Mouse (Mus musculus) midbrain, embryonic 11.5 days (tissue): ENCODE measurements around the gene Sars2. TPM values are rescaled to one million over a fixed set of nuclear protein-coding genes. Genes with fewer than 3 reads are reported as not detected.
A peak's percentile ranks its signal among the peaks of the same experiment; 100 is the strongest.

Experiments
- ATAC-seq: fragments of 200-750 bp; cut with Nextera tagmentation; 2 replicates; pipeline ENCODE4 v1.8.0; 2017; ENCODE audit warnings: moderate TSS enrichment, moderate library complexity; ENCODE audit not compliant: low FRiP score
- DNase-seq: peaks from one replicate; pipeline ENCODE4 v3.0.0; 2015; ENCODE audit warnings: low spot score; ENCODE audit errors: missing footprints
- H3K27ac ChIP-seq: fragments of 300-500 bp; sonication (generic); 2 replicates; pipeline ENCODE4 v1.5.1; 2014; ENCODE audit warnings: low read depth, low read length
- H3K27me3 ChIP-seq: fragments of 300-500 bp; sonication (generic); 2 replicates; pipeline ENCODE4 v1.6.1; 2014; ENCODE audit warnings: mild to moderate bottlenecking, low read length, moderate library complexity, mixed read lengths; ENCODE audit not compliant: control insufficient read depth, insufficient read depth
- H3K36me3 ChIP-seq: fragments of 300-500 bp; sonication (generic); 2 replicates; pipeline ENCODE4 v1.6.1; 2014; ENCODE audit warnings: mild to moderate bottlenecking, low read length, moderate library complexity, mixed read lengths; ENCODE audit not compliant: control insufficient read depth, insufficient read depth
- H3K4me1 ChIP-seq: fragments of 300-500 bp; sonication (generic); 2 replicates; pipeline ENCODE4 v1.6.1; 2014; ENCODE audit warnings: low read length; ENCODE audit not compliant: control insufficient read depth, insufficient read depth
- H3K4me2 ChIP-seq: fragments of 300-500 bp; sonication (generic); 2 replicates; pipeline ENCODE4 v1.6.1; 2014; ENCODE audit warnings: mild to moderate bottlenecking, moderate library complexity
- H3K4me3 ChIP-seq: fragments of 300-500 bp; sonication (generic); 2 replicates; pipeline ENCODE4 v1.5.1; 2014; ENCODE audit warnings: low read depth, low read length
- H3K9ac ChIP-seq: fragments of 300-500 bp; sonication (generic); 2 replicates; pipeline ENCODE4 v1.6.1; 2014; ENCODE audit warnings: low read length
- H3K9me3 ChIP-seq: fragments of 300-500 bp; sonication (generic); 2 replicates; pipeline ENCODE4 v1.6.1; 2016; ENCODE audit warnings: low read length; ENCODE audit not compliant: control insufficient read depth
- WGBS: fragments of 180-500 bp; shearing (Covaris S2); extraction: QIAGEN DNeasy Blood & Tissue Kit; methylation state at CpG from one replicate; pipeline ENCODE4 v1.1.7; 2014; 5-methylcytosine and 5-hydroxymethylcytosine counted together
- polyA plus RNA-seq: library from polyadenylated mRNA; unstranded; fragments of >200 nt; fragmentation: Nextera tagmentation; extraction: Ambion mirVana; gene quantifications from 2 replicates; pipeline ENCODE4 v1.2.1, GENCODE M21; 2014

Gene Sars2
- polyA plus RNA-seq, 1 experiment from 2014 or later: 27.7 TPM

- H3K4me2 ChIP-seq: no peak overlapping the region
- H3K9me3 ChIP-seq: no peaks in the 10 kb centered on the region
- H3K36me3 ChIP-seq: no peaks in the 10 kb centered on the region
- H3K27me3 ChIP-seq: no peaks in the 10 kb centered on the region
- DNase-seq (no peak), ATAC-seq (no peak)
- no peak overlapping the region for H3K9ac ChIP-seq
- H3K27ac ChIP-seq: no peak overlapping the region
- H3K4me3 ChIP-seq: no peak overlapping the region
- WGBS: 80% methylated on average over 9 of the region's 9 CpGs
- no peaks in the 10 kb centered on the region for H3K4me1 ChIP-seq
Observed at GRCm38 (mm10) chr7:28702601-28703143, 39.1 kb upstream of the Sars2 start.

GRCm38 (mm10) chr7:28709454-28709853 lies 32.3 kb upstream of the Sars2 start:
- Histone ChIP-seq H3K27ac (no peak overlapping the region), H3K4me1 (no peaks in the 10 kb centered on the region), H3K4me2 (no peak overlapping the region), H3K36me3 (no peaks in the 10 kb centered on the region), H3K27me3 (no peaks in the 10 kb centered on the region), H3K4me3 (no peak overlapping the region), H3K9ac (no peak overlapping the region), H3K9me3 (no peaks in the 10 kb centered on the region)
- DNase-seq (no peak), ATAC-seq (no peak)

GRCm38 (mm10) chr7:28710962-28711361 lies 30.8 kb upstream of the Sars2 start:
- H3K4me2 ChIP-seq: no peak overlapping the region
- H3K36me3 ChIP-seq: no peaks in the 10 kb centered on the region
- no peaks in the 10 kb centered on the region for H3K4me1 ChIP-seq
- no peaks in the 10 kb centered on the region for H3K27me3 ChIP-seq
- no peak for ATAC-seq
- DNase-seq: no peak
- H3K4me3 ChIP-seq: no peak overlapping the region
- no peak overlapping the region for H3K9ac ChIP-seq
- no peaks in the 10 kb centered on the region for H3K9me3 ChIP-seq
- no peak overlapping the region for H3K27ac ChIP-seq
- WGBS: 67% methylated on average over 3 of the region's 3 CpGs

- Histone ChIP-seq H3K27me3 (no peaks in the 10 kb centered on the region; the same call in 1 of the 2 replicates), H3K27ac (no peak overlapping the region), H3K9me3 (no peaks in the 10 kb centered on the region), H3K36me3 (no peaks in the 10 kb centered on the region), H3K4me3 (no peak overlapping the region), H3K9ac (no peak overlapping the region), H3K4me2 (no peak overlapping the region), H3K4me1 (no peaks in the 10 kb centered on the region)
- peak; percentile 72 for DNase-seq
- WGBS: 83% methylated on average over 5 of the region's 5 CpGs
- no peak for ATAC-seq
Observed at GRCm38 (mm10) chr7:28714667-28715066, 27.1 kb upstream of the Sars2 start.

GRCm38 (mm10) chr7:28715598-28715997 lies 26.2 kb upstream of the Sars2 start:
- no peak overlapping the region for H3K27ac ChIP-seq
- H3K36me3 ChIP-seq: no peaks in the 10 kb centered on the region
- ATAC-seq (no peak), DNase-seq (no peak)
- 98% methylated on average over 2 of the region's 2 CpGs for WGBS
- H3K9me3 ChIP-seq: no peaks in the 10 kb centered on the region
- H3K4me3 ChIP-seq: no peak overlapping the region
- H3K4me1 ChIP-seq: no peaks in the 10 kb centered on the region
- H3K27me3 ChIP-seq: no peaks in the 10 kb centered on the region; the same call in 1 of the 2 replicates
- H3K4me2 ChIP-seq: no peak overlapping the region
- H3K9ac ChIP-seq: no peak overlapping the region

- H3K4me3 ChIP-seq: peak within 1 kb of the TSS; percentile 43
- ATAC-seq (peak; percentile 88), DNase-seq (peak; percentile 96)
- no peaks in the 10 kb centered on the region for H3K9me3 ChIP-seq
- peak within 1 kb of the TSS; percentile 65 for H3K4me2 ChIP-seq
- H3K9ac ChIP-seq: peak within 1 kb of the TSS; percentile 78
- no peaks in the 10 kb centered on the region for H3K4me1 ChIP-seq
- no peaks in the 10 kb centered on the region for H3K36me3 ChIP-seq
- H3K27me3 ChIP-seq: no peaks in the 10 kb centered on the region; the same call in 1 of the 2 replicates
- H3K27ac ChIP-seq: no peak within 1 kb of the TSS
- WGBS: 3% methylated on average over 36 of the region's 36 CpGs
Observed at GRCm38 (mm10) chr7:28716590-28717281, 25.1 kb upstream of the Sars2 start, which contains the start of gene Fbxo17. Gene Fbxo17 (plus strand): TSS chr7:28716804.

- ATAC-seq (no peak), DNase-seq (peak; percentile 85)
- Histone ChIP-seq H3K36me3 (no peaks in the 10 kb centered on the region), H3K9me3 (no peaks in the 10 kb centered on the region), H3K4me1 (no peaks in the 10 kb centered on the region), H3K4me3 (no peak overlapping the region), H3K27ac (no peak overlapping the region), H3K27me3 (no peaks in the 10 kb centered on the region; the same call in 1 of the 2 replicates), H3K4me2 (no peak overlapping the region), H3K9ac (no peak overlapping the region)
- WGBS: 90% methylated on average over 10 of the region's 10 CpGs
Observed at GRCm38 (mm10) chr7:28717726-28718125, 24.1 kb upstream of the Sars2 start.

GRCm38 (mm10) chr7:28719159-28719558 lies 22.6 kb upstream of the Sars2 start:
- WGBS: 70% methylated on average over 4 of the region's 4 CpGs
- Histone ChIP-seq H3K4me1 (no peaks in the 10 kb centered on the region), H3K36me3 (no peaks in the 10 kb centered on the region), H3K4me3 (no peak overlapping the region), H3K27me3 (no peaks in the 10 kb centered on the region; the same call in 1 of the 2 replicates), H3K9ac (no peak overlapping the region), H3K9me3 (no peaks in the 10 kb centered on the region), H3K27ac (no peak overlapping the region), H3K4me2 (no peak overlapping the region)
- no peak for ATAC-seq
- DNase-seq: no peak

GRCm38 (mm10) chr7:28719650-28720049 lies 22.1 kb upstream of the Sars2 start:
- Histone ChIP-seq H3K36me3 (no peaks in the 10 kb centered on the region), H3K9ac (no peak overlapping the region), H3K4me3 (no peak overlapping the region), H3K4me1 (no peaks in the 10 kb centered on the region), H3K27me3 (no peaks in the 10 kb centered on the region; the same call in 1 of the 2 replicates), H3K4me2 (no peak overlapping the region), H3K9me3 (no peaks in the 10 kb centered on the region), H3K27ac (no peak overlapping the region)
- WGBS: 77% methylated on average over 2 of the region's 2 CpGs
- ATAC-seq: no peak
- no peak for DNase-seq
